Mouse (Mus musculus) neural tube, embryonic 10.5 days (tissue): ENCODE data around the gene Mnat1.
"Not testable (repeated sequence)": the region's sequence is repeated elsewhere in the genome, so short reads cannot be mapped to it uniquely, and the experiment has no call there.

Source experiments
- DNase-seq: peaks from one replicate; pipeline ENCODE4 v3.0.0-alpha.2; 2017; ENCODE audit warnings: low spot score; ENCODE audit errors: extremely low spot score

Gene Mnat1

GRCm38 (mm10) chr12:73123093-73124041, at the start of gene Mnat1:
Gene Mnat1 (plus strand): TSS chr12:73123717.
- DNase-seq, result peak; percentile 90

- not testable (repeated sequence) for DNase-seq
Observed at GRCm38 (mm10) chr12:73081828-73082227, 41.7 kb upstream of the Mnat1 start.

GRCm38 (mm10) chr12:73083773-73084172, 39.7 kb upstream of the Mnat1 start:
- DNase-seq, result no peak

GRCm38 (mm10) chr12:73085739-73086630, 37.5 kb upstream of the Mnat1 start:
- no peak for DNase-seq

- no peak for DNase-seq
Observed at GRCm38 (mm10) chr12:73087086-73087485, 36.4 kb upstream of the Mnat1 start.

- no peak for DNase-seq
Observed at GRCm38 (mm10) chr12:73088500-73088899, 35.0 kb upstream of the Mnat1 start.

GRCm38 (mm10) chr12:73088911-73089310, 34.6 kb upstream of the Mnat1 start:
- DNase-seq, result no peak

GRCm38 (mm10) chr12:73090672-73091335, 32.7 kb upstream of the Mnat1 start:
- DNase-seq, result no peak

- DNase-seq, result no peak
Observed at GRCm38 (mm10) chr12:73094189-73094588, 29.3 kb upstream of the Mnat1 start.

- no peak for DNase-seq
Observed at GRCm38 (mm10) chr12:73094605-73095004, 28.9 kb upstream of the Mnat1 start.

GRCm38 (mm10) chr12:73096177-73096576, 27.3 kb upstream of the Mnat1 start:
- not testable (repeated sequence) for DNase-seq

GRCm38 (mm10) chr12:73098593-73098992, 24.9 kb upstream of the Mnat1 start:
- no peak for DNase-seq

GRCm38 (mm10) chr12:73103713-73104112, 19.8 kb upstream of the Mnat1 start:
- no peak for DNase-seq

GRCm38 (mm10) chr12:73107821-73108220, 15.7 kb upstream of the Mnat1 start:
- DNase-seq, result no peak

GRCm38 (mm10) chr12:73110431-73111111, 12.9 kb upstream of the Mnat1 start:
- peak; percentile 53 for DNase-seq

- peak; percentile 76 for DNase-seq
Observed at GRCm38 (mm10) chr12:73111561-73112325, 11.8 kb upstream of the Mnat1 start.

GRCm38 (mm10) chr12:73112326-73113087, 11.0 kb upstream of the Mnat1 start:
- DNase-seq, result peak; percentile 76

- peak; percentile 85 for DNase-seq
Observed at GRCm38 (mm10) chr12:73113196-73113595, 10.3 kb upstream of the Mnat1 start, which contains the start of gene Six4. Gene Six4 (minus strand): TSS chr12:73113456.

GRCm38 (mm10) chr12:73125250-73125649, 1.7 kb downstream of the Mnat1 start:
- no peak for DNase-seq
